Mouse (Mus musculus): ENCODE results near the gene Slc25a22. TPM values are rescaled to one million over a fixed set of nuclear protein-coding genes. Genes with fewer than 3 reads are reported as not detected.

Gene Slc25a22
- polyA plus RNA-seq, 1 experiment from 2014 or later: 24.5 TPM

GRCm38 (mm10) chr7:141474160-141474559 is 36.5 kb upstream of the Slc25a22 start:
- H3K4me3 ChIP-seq (ENCODE audit: low read length): peak overlapping the region; percentile 86
- no peak overlapping the region for H3K27ac ChIP-seq (ENCODE audit: low read length)
- WGBS: 9% methylated on average over 5 of the region's 5 CpGs
- H3K4me2 ChIP-seq (ENCODE audit: low read depth, low read length): peak overlapping the region; percentile 94
- H3K27me3 ChIP-seq (ENCODE audit: control insufficient read depth, insufficient read depth, low read depth, low read length): no peaks in the 10 kb centered on the region
- H3K9me3 ChIP-seq (ENCODE audit: control insufficient read depth, low read length): no peaks in the 10 kb centered on the region
- H3K36me3 ChIP-seq (ENCODE audit: control insufficient read depth, insufficient read depth, low read length): peaks cover 26% of the 10 kb centered on the region
- peak overlapping the region; percentile 92 for H3K9ac ChIP-seq (ENCODE audit: low read length)
- peaks cover 46% of the 10 kb centered on the region for H3K4me1 ChIP-seq (replicated peaks; ENCODE audit: control insufficient read depth, insufficient read depth, low read length)
- no peak for ATAC-seq (ENCODE audit: low read depth)

GRCm38 (mm10) chr7:141472763-141473162 is 35.1 kb upstream of the Slc25a22 start:
- no peak overlapping the region for H3K4me3 ChIP-seq (ENCODE audit: low read length)
- H3K4me1 ChIP-seq (replicated peaks; ENCODE audit: control insufficient read depth, insufficient read depth, low read length): peaks cover 50% of the 10 kb centered on the region
- H3K27ac ChIP-seq (ENCODE audit: low read length): no peak overlapping the region
- 80% methylated on average over 6 of the region's 6 CpGs for WGBS
- no peak overlapping the region for H3K9ac ChIP-seq (ENCODE audit: low read length)
- no peaks in the 10 kb centered on the region for H3K27me3 ChIP-seq (ENCODE audit: control insufficient read depth, insufficient read depth, low read depth, low read length)
- ATAC-seq (ENCODE audit: low read depth): no peak
- no peak overlapping the region for H3K4me2 ChIP-seq (ENCODE audit: low read depth, low read length)
- H3K9me3 ChIP-seq (ENCODE audit: control insufficient read depth, low read length): no peaks in the 10 kb centered on the region
- peaks cover 26% of the 10 kb centered on the region for H3K36me3 ChIP-seq (ENCODE audit: control insufficient read depth, insufficient read depth, low read length)

- Histone ChIP-seq H3K4me2 (ENCODE audit: low read depth, low read length) (no peak overlapping the region), H3K27me3 (ENCODE audit: control insufficient read depth, insufficient read depth, low read depth, low read length) (no peaks in the 10 kb centered on the region), H3K4me1 (replicated peaks; ENCODE audit: control insufficient read depth, insufficient read depth, low read length) (peaks cover 44% of the 10 kb centered on the region), H3K36me3 (ENCODE audit: control insufficient read depth, insufficient read depth, low read length) (peaks cover 26% of the 10 kb centered on the region), H3K27ac (ENCODE audit: low read length) (no peak overlapping the region), H3K9ac (ENCODE audit: low read length) (no peak overlapping the region), H3K4me3 (ENCODE audit: low read length) (no peak overlapping the region), H3K9me3 (ENCODE audit: control insufficient read depth, low read length) (no peaks in the 10 kb centered on the region)
- WGBS: 73% methylated on average over 6 of the region's 6 CpGs
- ATAC-seq (ENCODE audit: low read depth): no peak
Observed at GRCm38 (mm10) chr7:141472226-141472625, 34.5 kb upstream of the Slc25a22 start.

GRCm38 (mm10) chr7:141471236-141471635 is 33.5 kb upstream of the Slc25a22 start:
- no peaks in the 10 kb centered on the region for H3K27me3 ChIP-seq (ENCODE audit: control insufficient read depth, insufficient read depth, low read depth, low read length)
- WGBS: 90% methylated on average over 1 of the region's 1 CpGs
- no peaks in the 10 kb centered on the region for H3K9me3 ChIP-seq (ENCODE audit: control insufficient read depth, low read length)
- H3K27ac ChIP-seq (ENCODE audit: low read length): no peak overlapping the region
- H3K36me3 ChIP-seq (ENCODE audit: control insufficient read depth, insufficient read depth, low read length): peaks cover 26% of the 10 kb centered on the region
- H3K4me1 ChIP-seq (replicated peaks; ENCODE audit: control insufficient read depth, insufficient read depth, low read length): peaks cover 45% of the 10 kb centered on the region
- no peak overlapping the region for H3K4me3 ChIP-seq (ENCODE audit: low read length)
- no peak for ATAC-seq (ENCODE audit: low read depth)
- H3K9ac ChIP-seq (ENCODE audit: low read length): no peak overlapping the region
- no peak overlapping the region for H3K4me2 ChIP-seq (ENCODE audit: low read depth, low read length)

- 87% methylated on average over 10 of the region's 10 CpGs for WGBS
- 0 out of 2 replicates have a peak, but pooled peaks cover under 1% of the 10 kb centered on the region for H3K27me3 ChIP-seq (ENCODE audit: control insufficient read depth, insufficient read depth, low read depth, low read length)
- no peak overlapping the region for H3K4me2 ChIP-seq (ENCODE audit: low read depth, low read length)
- H3K36me3 ChIP-seq (ENCODE audit: control insufficient read depth, insufficient read depth, low read length): peaks cover 26% of the 10 kb centered on the region
- no peak for ATAC-seq (ENCODE audit: low read depth)
- peaks cover 41% of the 10 kb centered on the region for H3K4me1 ChIP-seq (replicated peaks; ENCODE audit: control insufficient read depth, insufficient read depth, low read length)
- no peaks in the 10 kb centered on the region for H3K9me3 ChIP-seq (ENCODE audit: control insufficient read depth, low read length)
- H3K9ac ChIP-seq (ENCODE audit: low read length): no peak overlapping the region
- H3K27ac ChIP-seq (ENCODE audit: low read length): no peak overlapping the region
- no peak overlapping the region for H3K4me3 ChIP-seq (ENCODE audit: low read length)
Observed at GRCm38 (mm10) chr7:141470637-141470944, 32.9 kb upstream of the Slc25a22 start.

GRCm38 (mm10) chr7:141469901-141470636 is 32.4 kb upstream of the Slc25a22 start:
- H3K4me2 ChIP-seq (ENCODE audit: low read depth, low read length): no peak overlapping the region
- H3K9me3 ChIP-seq (ENCODE audit: control insufficient read depth, low read length): no peaks in the 10 kb centered on the region
- H3K9ac ChIP-seq (ENCODE audit: low read length): no peak overlapping the region; the same call in 1 of the 2 replicates
- H3K4me3 ChIP-seq (ENCODE audit: low read length): no peak overlapping the region
- 87% methylated on average over 18 of the region's 18 CpGs for WGBS
- no peak overlapping the region for H3K27ac ChIP-seq (ENCODE audit: low read length)
- peaks cover 3% of the 10 kb centered on the region; the same call in 1 of the 2 replicates for H3K27me3 ChIP-seq (ENCODE audit: control insufficient read depth, insufficient read depth, low read depth, low read length)
- peaks cover 43% of the 10 kb centered on the region for H3K4me1 ChIP-seq (replicated peaks; ENCODE audit: control insufficient read depth, insufficient read depth, low read length)
- no peak for ATAC-seq (ENCODE audit: low read depth)
- H3K36me3 ChIP-seq (ENCODE audit: control insufficient read depth, insufficient read depth, low read length): peaks cover 26% of the 10 kb centered on the region

- H3K36me3 ChIP-seq (ENCODE audit: control insufficient read depth, insufficient read depth, low read length): peaks cover 26% of the 10 kb centered on the region
- peak overlapping the region; percentile 81 for H3K27ac ChIP-seq (ENCODE audit: low read length)
- H3K4me3 ChIP-seq (ENCODE audit: low read length): peak overlapping the region; percentile 83
- H3K9ac ChIP-seq (ENCODE audit: low read length): peak overlapping the region; percentile 90
- no peak for ATAC-seq (ENCODE audit: low read depth)
- WGBS: 67% methylated on average over 6 of the region's 6 CpGs
- H3K27me3 ChIP-seq (ENCODE audit: control insufficient read depth, insufficient read depth, low read depth, low read length): peaks cover 8% of the 10 kb centered on the region
- H3K9me3 ChIP-seq (ENCODE audit: control insufficient read depth, low read length): no peaks in the 10 kb centered on the region
- peaks cover 49% of the 10 kb centered on the region for H3K4me1 ChIP-seq (replicated peaks; ENCODE audit: control insufficient read depth, insufficient read depth, low read length)
- H3K4me2 ChIP-seq (ENCODE audit: low read depth, low read length): peak overlapping the region; percentile 90
Observed at GRCm38 (mm10) chr7:141469352-141469751, 31.7 kb upstream of the Slc25a22 start.

GRCm38 (mm10) chr7:141468522-141469211 is 31.0 kb upstream of the Slc25a22 start:
- WGBS: 1% methylated on average over 8 of the region's 8 CpGs
- peaks cover 46% of the 10 kb centered on the region for H3K4me1 ChIP-seq (replicated peaks; ENCODE audit: control insufficient read depth, insufficient read depth, low read length)

GRCm38 (mm10) chr7:141468164-141468521 is 30.5 kb upstream of the Slc25a22 start:
- H3K4me3 ChIP-seq (ENCODE audit: low read length): peak overlapping the region; percentile 83
- no peaks in the 10 kb centered on the region for H3K9me3 ChIP-seq (ENCODE audit: control insufficient read depth, low read length)
- whole genome bisulfite sequencing: 9% methylated on average over 5 of the region's 5 CpGs
- peak; percentile 8; the same call in 1 of the 2 replicates for ATAC-seq (ENCODE audit: low read depth)
- H3K27me3 ChIP-seq (ENCODE audit: control insufficient read depth, insufficient read depth, low read depth, low read length): peaks cover 21% of the 10 kb centered on the region
- peak overlapping the region; percentile 90 for H3K9ac ChIP-seq (ENCODE audit: low read length)
- H3K4me1 ChIP-seq (replicated peaks; ENCODE audit: control insufficient read depth, insufficient read depth, low read length): peaks cover 44% of the 10 kb centered on the region
- H3K36me3 ChIP-seq (ENCODE audit: control insufficient read depth, insufficient read depth, low read length): peaks cover 26% of the 10 kb centered on the region
- H3K27ac ChIP-seq (ENCODE audit: low read length): peak overlapping the region; percentile 81
- H3K4me2 ChIP-seq (ENCODE audit: low read depth, low read length): peak overlapping the region; percentile 90

More at GRCm38 (mm10) chr7:141468522-141469211, 31.0 kb upstream of the Slc25a22 start:
- peak overlapping the region; percentile 90 for H3K4me2 ChIP-seq (ENCODE audit: low read depth, low read length)
- no peaks in the 10 kb centered on the region for H3K9me3 ChIP-seq (ENCODE audit: control insufficient read depth, low read length)
- peak; percentile 71 for ATAC-seq (ENCODE audit: low read depth)
- peaks cover 15% of the 10 kb centered on the region for H3K27me3 ChIP-seq (ENCODE audit: control insufficient read depth, insufficient read depth, low read depth, low read length)
- peaks cover 26% of the 10 kb centered on the region for H3K36me3 ChIP-seq (ENCODE audit: control insufficient read depth, insufficient read depth, low read length)
- peak overlapping the region; percentile 81 for H3K27ac ChIP-seq (ENCODE audit: low read length)
- peak overlapping the region; percentile 90 for H3K9ac ChIP-seq (ENCODE audit: low read length)
- H3K4me3 ChIP-seq (ENCODE audit: low read length): peak overlapping the region; percentile 83

Measured in lung, embryonic 16.5 days (tissue).